Mouse (Mus musculus): ENCODE results near the gene Hoxa3. TPM values are rescaled to one million over a fixed set of nuclear protein-coding genes. Genes with fewer than 3 reads are reported as not detected.

Hoxa3 gene
- polyA plus RNA-seq, 1 experiment from 2014 or later: 13.3 TPM

DNA sequence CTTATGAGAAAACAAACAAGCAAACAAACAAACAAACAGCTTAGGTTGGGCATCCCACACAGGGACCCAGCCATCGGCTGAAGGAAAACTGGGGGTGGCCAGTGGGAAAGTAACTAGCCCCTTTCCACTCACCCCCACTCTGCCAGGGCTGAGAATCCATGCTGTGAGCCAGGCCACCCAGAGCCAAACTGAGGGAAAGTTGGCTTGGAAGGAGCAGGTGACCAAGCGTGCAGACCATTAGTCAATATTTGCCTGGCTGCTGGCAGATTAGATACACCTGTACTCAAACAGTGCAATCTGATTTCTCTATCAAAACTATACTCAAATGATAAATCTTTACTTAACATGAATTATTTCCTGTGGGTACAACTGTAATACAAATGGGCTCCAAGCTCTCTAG lies 31.1 kb downstream of the Hoxa3 start:
- 30% methylated on average over 2 of the region's 2 CpGs for WGBS
- Histone ChIP-seq H3K4me1 (replicated peaks; ENCODE audit: control insufficient read depth, insufficient read depth, low read length) (peaks cover 2% of the 10 kb centered on the region; the same call in 1 of the 2 replicates), H3K4me2 (replicated peaks; ENCODE audit: low read depth, low read length) (peak overlapping the region; percentile 55; the same call in 1 of the 2 replicates), H3K27me3 (ENCODE audit: control insufficient read depth, insufficient read depth, low read length) (peaks cover 87% of the 10 kb centered on the region), H3K4me3 (ENCODE audit: low read depth, low read length) (peak overlapping the region; percentile 10; the same call in 1 of the 2 replicates), H3K27ac (ENCODE audit: low read depth, low read length) (0 out of 2 replicates have a peak overlapping the region, but pooled peaks have one; percentile 7), H3K9me3 (ENCODE audit: control insufficient read depth, low read length) (no peaks in the 10 kb centered on the region), H3K36me3 (ENCODE audit: control insufficient read depth, insufficient read depth, low read length) (no peaks in the 10 kb centered on the region), H3K9ac (ENCODE audit: low read depth, low read length) (no peak overlapping the region)
- ATAC-seq (ENCODE audit: low FRiP score) (no peak), DNase-seq (ENCODE audit: low spot score) (no peak)

DNA sequence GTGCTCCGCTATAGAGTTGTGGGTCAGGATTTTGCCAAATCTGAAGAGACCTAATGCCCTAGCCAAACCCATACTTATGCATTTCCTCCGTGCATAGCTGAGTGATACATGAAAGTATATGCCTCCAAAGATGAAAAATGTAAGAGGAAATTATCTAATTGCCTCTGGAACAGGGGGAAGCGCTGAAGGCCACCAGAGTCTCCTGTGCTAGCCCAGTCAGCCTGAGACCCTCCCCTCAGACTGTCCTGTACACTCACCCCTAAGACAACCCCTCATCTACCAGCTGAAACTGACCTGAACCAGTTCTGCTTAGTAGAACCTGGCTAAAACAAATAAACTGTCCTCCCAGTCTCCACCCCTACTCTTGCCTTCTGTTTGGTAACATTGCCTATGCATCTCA lies 32.4 kb downstream of the Hoxa3 start:
- H3K36me3 ChIP-seq (ENCODE audit: control insufficient read depth, insufficient read depth, low read length): no peaks in the 10 kb centered on the region
- peak overlapping the region; percentile 99 for H3K27ac ChIP-seq (ENCODE audit: low read depth, low read length)
- peak overlapping the region; percentile 55 for H3K4me2 ChIP-seq (replicated peaks; ENCODE audit: low read depth, low read length)
- H3K4me1 ChIP-seq (replicated peaks; ENCODE audit: control insufficient read depth, insufficient read depth, low read length): peaks cover 2% of the 10 kb centered on the region; the same call in 1 of the 2 replicates
- H3K4me3 ChIP-seq (ENCODE audit: low read depth, low read length): peak overlapping the region; percentile 76
- H3K9me3 ChIP-seq (ENCODE audit: control insufficient read depth, low read length): no peaks in the 10 kb centered on the region
- peak overlapping the region; percentile 97 for H3K9ac ChIP-seq (ENCODE audit: low read depth, low read length)
- peaks cover 77% of the 10 kb centered on the region for H3K27me3 ChIP-seq (ENCODE audit: control insufficient read depth, insufficient read depth, low read length)
- DNase-seq (ENCODE audit: low spot score) (no peak), ATAC-seq (ENCODE audit: low FRiP score) (no peak)
- 11% methylated on average over 3 of the region's 3 CpGs for WGBS

DNA sequence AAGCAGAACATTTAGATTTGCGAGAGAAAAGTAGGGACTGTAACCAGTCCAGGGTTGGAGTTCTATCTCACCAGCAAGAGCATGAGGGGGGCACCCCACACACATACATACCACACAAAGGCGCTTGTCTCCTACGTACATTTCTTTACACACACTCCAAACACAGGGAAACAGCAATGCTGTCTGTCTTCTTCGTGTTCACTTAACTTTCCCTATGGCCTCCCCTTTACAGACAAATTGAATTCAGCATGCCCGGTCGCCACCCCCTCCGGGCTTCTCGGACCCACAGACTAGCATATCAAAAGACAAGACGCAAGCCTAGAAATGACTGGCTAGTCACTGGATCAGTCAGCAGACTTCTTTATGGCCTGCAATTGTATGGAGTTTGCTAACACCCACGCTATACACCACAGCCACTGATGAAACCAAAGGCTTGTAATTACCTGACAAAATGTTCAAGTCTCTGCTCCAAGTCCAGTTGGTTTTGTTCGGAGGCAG lies 32.9 kb downstream of the Hoxa3 start:
- H3K9ac ChIP-seq (ENCODE audit: low read depth, low read length): peak overlapping the region; percentile 97
- peaks cover 2% of the 10 kb centered on the region; the same call in 1 of the 2 replicates for H3K4me1 ChIP-seq (replicated peaks; ENCODE audit: control insufficient read depth, insufficient read depth, low read length)
- H3K36me3 ChIP-seq (ENCODE audit: control insufficient read depth, insufficient read depth, low read length): no peaks in the 10 kb centered on the region
- H3K9me3 ChIP-seq (ENCODE audit: control insufficient read depth, low read length): no peaks in the 10 kb centered on the region
- no peak for ATAC-seq (ENCODE audit: low FRiP score)
- peak overlapping the region; percentile 99 for H3K27ac ChIP-seq (ENCODE audit: low read depth, low read length)
- H3K4me2 ChIP-seq (replicated peaks; ENCODE audit: low read depth, low read length): peak overlapping the region; percentile 55
- WGBS: under 1% methylated on average over 11 of the region's 11 CpGs
- H3K4me3 ChIP-seq (ENCODE audit: low read depth, low read length): peak overlapping the region; percentile 76
- peaks cover 78% of the 10 kb centered on the region for H3K27me3 ChIP-seq (ENCODE audit: control insufficient read depth, insufficient read depth, low read length)
- DNase-seq (ENCODE audit: low spot score): no peak

DNA sequence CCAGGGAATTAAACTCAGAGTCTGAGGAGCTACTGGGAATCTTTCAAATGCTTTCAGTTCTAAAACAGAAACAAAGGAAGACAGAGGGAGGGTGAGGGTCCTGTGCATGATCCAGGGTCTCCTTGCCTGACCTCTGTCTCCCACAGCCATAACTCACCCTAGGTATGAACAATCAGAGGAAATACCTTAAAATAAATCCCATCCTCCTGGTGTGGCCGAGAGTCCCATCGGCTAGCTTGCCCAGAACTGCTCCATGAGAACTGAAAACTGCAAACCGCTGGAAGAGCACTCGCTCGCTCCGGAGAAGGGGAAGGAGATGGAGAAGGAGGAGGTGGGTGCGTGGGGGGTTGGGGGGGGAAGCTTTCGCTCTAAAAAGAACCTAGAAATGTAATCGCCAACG lies 33.4 kb downstream of the Hoxa3 start:
- H3K9ac ChIP-seq (ENCODE audit: low read depth, low read length): peak overlapping the region; percentile 97
- WGBS: under 1% methylated on average over 10 of the region's 10 CpGs
- H3K36me3 ChIP-seq (ENCODE audit: control insufficient read depth, insufficient read depth, low read length): no peaks in the 10 kb centered on the region
- peak overlapping the region; percentile 99 for H3K27ac ChIP-seq (ENCODE audit: low read depth, low read length)
- H3K4me2 ChIP-seq (replicated peaks; ENCODE audit: low read depth, low read length): peak overlapping the region; percentile 55
- no peaks in the 10 kb centered on the region for H3K9me3 ChIP-seq (ENCODE audit: control insufficient read depth, low read length)
- peaks cover 1% of the 10 kb centered on the region; the same call in 1 of the 2 replicates for H3K4me1 ChIP-seq (replicated peaks; ENCODE audit: control insufficient read depth, insufficient read depth, low read length)
- ATAC-seq (ENCODE audit: low FRiP score): no peak
- peaks cover 80% of the 10 kb centered on the region for H3K27me3 ChIP-seq (ENCODE audit: control insufficient read depth, insufficient read depth, low read length)
- H3K4me3 ChIP-seq (ENCODE audit: low read depth, low read length): peak overlapping the region; percentile 76
- DNase-seq (ENCODE audit: low spot score): no peak

DNA sequence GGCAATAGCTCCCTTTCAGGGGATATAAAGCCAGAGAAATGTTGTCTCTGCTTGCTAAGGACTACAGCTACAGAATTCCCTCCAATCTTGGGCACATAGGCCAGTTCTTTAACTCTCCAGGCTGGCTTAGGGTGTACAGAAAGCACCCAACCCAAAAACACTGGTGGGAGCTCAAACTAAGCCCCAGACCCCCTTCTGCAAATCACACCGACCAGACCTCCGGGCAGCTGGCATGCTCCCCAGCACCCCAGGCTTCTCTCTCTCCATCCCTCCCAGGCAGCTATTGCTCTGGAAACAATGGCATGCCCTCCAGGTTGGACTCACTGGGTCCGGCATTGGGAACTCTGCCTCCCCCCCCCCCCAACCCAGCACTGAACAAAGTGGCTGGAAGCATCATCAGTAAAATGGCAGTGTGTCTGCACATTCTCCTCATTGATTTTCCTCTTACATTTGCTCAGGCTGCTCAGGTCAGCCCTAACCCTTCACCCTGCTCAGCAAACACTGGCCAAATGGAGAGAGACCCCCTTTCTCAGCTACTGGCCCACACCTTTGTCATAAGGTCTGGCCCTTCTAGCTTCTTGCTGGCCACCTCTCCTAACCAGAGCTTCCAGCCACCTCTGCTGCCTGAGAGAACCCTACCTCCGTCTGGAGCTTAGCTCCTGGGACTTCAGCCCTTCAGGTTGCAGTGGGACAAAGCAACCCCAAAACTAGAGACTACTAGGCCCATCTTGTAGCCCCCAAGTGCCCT lies 34.0 kb downstream of the Hoxa3 start:
- no peak for ATAC-seq (ENCODE audit: low FRiP score)
- peak; percentile 58 for DNase-seq (ENCODE audit: low spot score)
- no peaks in the 10 kb centered on the region for H3K4me1 ChIP-seq (replicated peaks; ENCODE audit: control insufficient read depth, insufficient read depth, low read length)
- H3K4me2 ChIP-seq (replicated peaks; ENCODE audit: low read depth, low read length): peak overlapping the region; percentile 55
- H3K27ac ChIP-seq (ENCODE audit: low read depth, low read length): peak overlapping the region; percentile 99
- H3K27me3 ChIP-seq (ENCODE audit: control insufficient read depth, insufficient read depth, low read length): peaks cover 74% of the 10 kb centered on the region
- peak overlapping the region; percentile 76 for H3K4me3 ChIP-seq (ENCODE audit: low read depth, low read length)
- WGBS: 1% methylated on average over 4 of the region's 4 CpGs
- H3K36me3 ChIP-seq (ENCODE audit: control insufficient read depth, insufficient read depth, low read length): no peaks in the 10 kb centered on the region
- no peaks in the 10 kb centered on the region for H3K9me3 ChIP-seq (ENCODE audit: control insufficient read depth, low read length)
- H3K9ac ChIP-seq (ENCODE audit: low read depth, low read length): peak overlapping the region; percentile 97

DNA sequence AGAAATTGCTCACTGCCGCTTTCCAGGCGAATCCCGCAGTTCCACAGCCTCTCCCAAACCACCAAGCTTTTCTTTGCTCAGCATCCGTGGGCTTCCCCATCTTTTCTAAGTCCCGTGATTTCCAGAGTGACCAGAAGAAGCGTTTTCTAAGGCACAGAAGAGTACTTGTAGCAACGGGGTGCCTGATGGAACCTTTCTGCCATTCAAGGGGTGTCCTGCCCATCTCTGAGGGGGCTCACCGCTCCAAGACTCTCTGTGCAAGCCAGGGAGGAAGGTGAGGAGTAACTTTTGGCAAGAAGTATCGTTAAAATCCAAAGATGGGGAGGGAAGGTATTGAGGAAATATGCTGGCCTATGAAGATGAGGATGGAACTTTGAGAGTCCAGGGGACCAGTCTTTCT lies 35.3 kb downstream of the Hoxa3 start:
- peak overlapping the region; percentile 76 for H3K4me3 ChIP-seq (ENCODE audit: low read depth, low read length)
- DNase-seq (ENCODE audit: low spot score) (peak; percentile 69), ATAC-seq (ENCODE audit: low FRiP score) (no peak)
- 0% methylated on average over 9 of the region's 9 CpGs for WGBS
- 0 out of 2 replicates have a peak, but pooled peaks cover 2% of the 10 kb centered on the region for H3K4me1 ChIP-seq (replicated peaks; ENCODE audit: control insufficient read depth, insufficient read depth, low read length)
- no peaks in the 10 kb centered on the region for H3K9me3 ChIP-seq (ENCODE audit: control insufficient read depth, low read length)
- peak overlapping the region; percentile 99 for H3K27ac ChIP-seq (ENCODE audit: low read depth, low read length)
- H3K36me3 ChIP-seq (ENCODE audit: control insufficient read depth, insufficient read depth, low read length): no peaks in the 10 kb centered on the region
- H3K4me2 ChIP-seq (replicated peaks; ENCODE audit: low read depth, low read length): peak overlapping the region; percentile 55
- peaks cover 71% of the 10 kb centered on the region for H3K27me3 ChIP-seq (ENCODE audit: control insufficient read depth, insufficient read depth, low read length)
- peak overlapping the region; percentile 97 for H3K9ac ChIP-seq (ENCODE audit: low read depth, low read length)

DNA sequence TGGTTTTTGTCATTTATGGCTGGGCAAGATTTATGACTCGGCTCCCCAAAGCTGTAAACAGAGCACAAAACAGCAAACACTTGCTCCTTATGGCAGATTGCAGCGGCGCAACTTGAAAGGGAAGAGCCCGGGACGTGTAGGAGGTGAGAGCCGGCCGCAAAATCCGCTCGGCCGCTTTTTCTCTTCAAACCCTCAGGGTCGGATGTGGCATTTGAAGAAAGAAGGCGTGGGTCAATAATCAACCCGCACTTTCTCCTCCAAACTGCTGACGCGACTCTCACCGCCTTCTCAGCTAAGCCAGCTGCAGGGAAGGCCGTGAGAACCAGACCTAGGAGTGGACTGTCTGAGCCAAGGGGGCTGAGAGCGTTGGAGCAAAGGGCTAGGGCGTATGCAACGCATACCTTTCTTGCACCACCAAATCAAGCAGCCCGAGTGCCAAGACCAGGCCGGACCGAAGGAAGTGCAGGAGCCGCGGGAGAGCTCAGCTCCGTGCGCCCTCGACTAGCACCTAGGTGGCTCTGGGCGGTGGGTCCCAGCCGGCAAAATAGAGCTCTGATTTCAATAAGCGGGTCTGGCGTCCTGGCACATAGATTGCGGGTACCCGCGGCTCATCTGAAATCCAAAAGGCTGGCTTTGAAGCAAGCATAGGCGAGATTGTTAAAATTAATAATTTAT lies 35.9 kb downstream of the Hoxa3 start, which contains the start of gene 5730596B20Rik:
Gene 5730596B20Rik, plus strand, starts transcription at position 438 of the 675 bp plus-strand sequence.
- under 1% methylated on average over 36 of the region's 36 CpGs for WGBS
- peak; percentile 76 for DNase-seq (ENCODE audit: low spot score)
- Histone ChIP-seq H3K27me3 (ENCODE audit: control insufficient read depth, insufficient read depth, low read length) (peaks cover 69% of the 10 kb centered on the region), H3K36me3 (ENCODE audit: control insufficient read depth, insufficient read depth, low read length) (no peaks in the 10 kb centered on the region), H3K4me3 (ENCODE audit: low read depth, low read length) (peak within 1 kb of the TSS; percentile 76), H3K27ac (ENCODE audit: low read depth, low read length) (peak within 1 kb of the TSS; percentile 99), H3K4me2 (replicated peaks; ENCODE audit: low read depth, low read length) (peak within 1 kb of the TSS; percentile 55), H3K4me1 (replicated peaks; ENCODE audit: control insufficient read depth, insufficient read depth, low read length) (0 out of 2 replicates have a peak, but pooled peaks cover 3% of the 10 kb centered on the region), H3K9ac (ENCODE audit: low read depth, low read length) (peak within 1 kb of the TSS; percentile 97), H3K9me3 (ENCODE audit: control insufficient read depth, low read length) (no peaks in the 10 kb centered on the region)
- no peak for ATAC-seq (ENCODE audit: low FRiP score)

DNA sequence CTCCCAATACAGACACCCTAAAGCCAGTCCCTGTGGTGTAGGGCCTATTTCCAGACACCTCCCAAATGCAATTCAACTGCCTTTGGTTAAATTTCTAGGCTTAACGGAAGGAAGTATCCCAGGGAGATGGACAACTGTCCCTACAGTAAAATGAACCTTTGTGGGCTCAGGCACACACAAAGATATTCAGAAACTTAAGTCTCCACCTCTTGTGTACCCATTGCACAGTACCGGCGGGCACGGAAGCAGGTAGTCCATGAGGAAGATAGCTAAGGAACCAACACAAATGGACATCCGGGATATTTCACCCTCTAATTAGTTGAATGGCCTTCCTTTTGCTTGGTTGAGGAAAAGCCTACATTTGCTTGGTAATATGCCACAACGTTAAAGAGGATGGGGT lies 36.7 kb downstream of the Hoxa3 start:
- ATAC-seq (ENCODE audit: low FRiP score): no peak; the same call in 1 of the 2 replicates
- H3K4me2 ChIP-seq (replicated peaks; ENCODE audit: low read depth, low read length): peak overlapping the region; percentile 55
- peak overlapping the region; percentile 99 for H3K27ac ChIP-seq (ENCODE audit: low read depth, low read length)
- H3K27me3 ChIP-seq (ENCODE audit: control insufficient read depth, insufficient read depth, low read length): peaks cover 65% of the 10 kb centered on the region
- H3K9ac ChIP-seq (ENCODE audit: low read depth, low read length): peak overlapping the region; percentile 97
- H3K9me3 ChIP-seq (ENCODE audit: control insufficient read depth, low read length): no peaks in the 10 kb centered on the region
- H3K4me1 ChIP-seq (replicated peaks; ENCODE audit: control insufficient read depth, insufficient read depth, low read length): 0 out of 2 replicates have a peak, but pooled peaks cover 3% of the 10 kb centered on the region
- under 1% methylated on average over 6 of the region's 6 CpGs for WGBS
- no peaks in the 10 kb centered on the region for H3K36me3 ChIP-seq (ENCODE audit: control insufficient read depth, insufficient read depth, low read length)
- DNase-seq (ENCODE audit: low spot score): peak; percentile 73
- H3K4me3 ChIP-seq (ENCODE audit: low read depth, low read length): peak overlapping the region; percentile 76
